Mouse (Mus musculus) ES-E14 (cell line): ENCODE data around the gene Nt5dc1.

Experiments used
- CHD2 ChIP-seq: IDR thresholded peaks from 2 replicates; pipeline ENCODE4 v1.6.1; 2014; ENCODE audit warnings: mild to moderate bottlenecking, low read depth, low read length, inconsistent platforms
- HCFC1 ChIP-seq: IDR thresholded peaks from 2 replicates; pipeline ENCODE4 v1.6.1; 2012; ENCODE audit warnings: low read length, inconsistent platforms, borderline replicate concordance; ENCODE audit not compliant: insufficient read depth

GRCm38 (mm10) chr10:34296911-34297298 lies 121.4 kb downstream of the Nt5dc1 start:
- TF ChIP-seq HCFC1 (no peak), CHD2 (no peak)
